Mouse (Mus musculus): Measurements from ENCODE around the gene Usp22. TPM values are rescaled to one million over a fixed set of nuclear protein-coding genes. Genes with fewer than 3 reads are reported as not detected.

Usp22 gene
- polyA plus RNA-seq, 1 experiment from 2014 or later = 356 TPM

GRCm38 (mm10) chr11:61122769-61123288 lies 52.0 kb downstream of the Usp22 start:
- no peak for ATAC-seq (ENCODE audit: insufficient read depth, low FRiP score, low TSS enrichment)
- 89% methylated on average over 8 of the region's 8 CpGs for WGBS

GRCm38 (mm10) chr11:61122283-61122768 lies 52.5 kb downstream of the Usp22 start:
- Histone ChIP-seq H3K4me2 (ENCODE audit: low read depth) (no peak overlapping the region), H3K9ac (ENCODE audit: low read length) (no peak overlapping the region), H3K4me1 (ENCODE audit: control insufficient read depth, insufficient read depth, low read length) (no peaks in the 10 kb centered on the region), H3K27me3 (ENCODE audit: control insufficient read depth, insufficient read depth, low read length) (no peaks in the 10 kb centered on the region), H3K36me3 (ENCODE audit: control insufficient read depth, insufficient read depth, low read length) (no peaks in the 10 kb centered on the region), H3K4me3 (ENCODE audit: low read depth, low read length) (no peak overlapping the region), H3K9me3 (ENCODE audit: control insufficient read depth, low read length) (no peaks in the 10 kb centered on the region), H3K27ac (ENCODE audit: low read depth, low read length) (no peak overlapping the region)
- DNase-seq (ENCODE audit: low spot score) (no peak), ATAC-seq (ENCODE audit: insufficient read depth, low FRiP score, low TSS enrichment) (no peak)
- 89% methylated on average over 9 of the region's 9 CpGs for WGBS

More at GRCm38 (mm10) chr11:61122769-61123288, 52.0 kb downstream of the Usp22 start:
- DNase-seq (ENCODE audit: low spot score) = no peak
- Histone ChIP-seq H3K4me2 (ENCODE audit: low read depth) (no peak overlapping the region), H3K9me3 (ENCODE audit: control insufficient read depth, low read length) (no peaks in the 10 kb centered on the region), H3K9ac (ENCODE audit: low read length) (no peak overlapping the region), H3K36me3 (ENCODE audit: control insufficient read depth, insufficient read depth, low read length) (no peaks in the 10 kb centered on the region), H3K27me3 (ENCODE audit: control insufficient read depth, insufficient read depth, low read length) (no peaks in the 10 kb centered on the region), H3K4me3 (ENCODE audit: low read depth, low read length) (no peak overlapping the region), H3K4me1 (ENCODE audit: control insufficient read depth, insufficient read depth, low read length) (no peaks in the 10 kb centered on the region), H3K27ac (ENCODE audit: low read depth, low read length) (no peak overlapping the region)

- Histone ChIP-seq H3K4me3 (ENCODE audit: low read depth, low read length) (no peak overlapping the region), H3K27me3 (ENCODE audit: control insufficient read depth, insufficient read depth, low read length) (no peaks in the 10 kb centered on the region), H3K9me3 (ENCODE audit: control insufficient read depth, low read length) (no peaks in the 10 kb centered on the region), H3K27ac (ENCODE audit: low read depth, low read length) (no peak overlapping the region), H3K4me1 (ENCODE audit: control insufficient read depth, insufficient read depth, low read length) (no peaks in the 10 kb centered on the region), H3K4me2 (ENCODE audit: low read depth) (no peak overlapping the region), H3K36me3 (ENCODE audit: control insufficient read depth, insufficient read depth, low read length) (no peaks in the 10 kb centered on the region), H3K9ac (ENCODE audit: low read length) (no peak overlapping the region)
- ATAC-seq (ENCODE audit: insufficient read depth, low FRiP score, low TSS enrichment) (no peak), DNase-seq (ENCODE audit: low spot score) (no peak)
- 80% methylated on average over 3 of the region's 3 CpGs for WGBS
These were observed 54.8 kb downstream of the Usp22 start for GRCm38 (mm10) chr11:61119996-61120583.

GRCm38 (mm10) chr11:61116226-61116625 lies 58.6 kb downstream of the Usp22 start:
- Histone ChIP-seq H3K4me3 (ENCODE audit: low read depth, low read length) (no peak overlapping the region), H3K27me3 (ENCODE audit: control insufficient read depth, insufficient read depth, low read length) (no peaks in the 10 kb centered on the region), H3K4me1 (ENCODE audit: control insufficient read depth, insufficient read depth, low read length) (no peaks in the 10 kb centered on the region), H3K27ac (ENCODE audit: low read depth, low read length) (no peak overlapping the region), H3K9ac (ENCODE audit: low read length) (no peak overlapping the region), H3K4me2 (ENCODE audit: low read depth) (no peak overlapping the region), H3K36me3 (ENCODE audit: control insufficient read depth, insufficient read depth, low read length) (no peaks in the 10 kb centered on the region), H3K9me3 (ENCODE audit: control insufficient read depth, low read length) (no peaks in the 10 kb centered on the region)
- DNase-seq (ENCODE audit: low spot score) (no peak), ATAC-seq (ENCODE audit: insufficient read depth, low FRiP score, low TSS enrichment) (no peak)
- 63% methylated on average over 8 of the region's 8 CpGs for WGBS

GRCm38 (mm10) chr11:61112323-61112995 lies 62.4 kb downstream of the Usp22 start:
- WGBS = 81% methylated on average over 8 of the region's 8 CpGs
- H3K9ac ChIP-seq (ENCODE audit: low read length) = no peak overlapping the region

GRCm38 (mm10) chr11:61111472-61111871 lies 63.4 kb downstream of the Usp22 start:
- Histone ChIP-seq H3K9me3 (ENCODE audit: control insufficient read depth, low read length) (no peaks in the 10 kb centered on the region), H3K9ac (ENCODE audit: low read length) (no peak overlapping the region), H3K36me3 (ENCODE audit: control insufficient read depth, insufficient read depth, low read length) (no peaks in the 10 kb centered on the region), H3K4me2 (ENCODE audit: low read depth) (no peak overlapping the region), H3K4me1 (ENCODE audit: control insufficient read depth, insufficient read depth, low read length) (no peaks in the 10 kb centered on the region), H3K4me3 (ENCODE audit: low read depth, low read length) (no peak overlapping the region), H3K27me3 (ENCODE audit: control insufficient read depth, insufficient read depth, low read length) (no peaks in the 10 kb centered on the region), H3K27ac (ENCODE audit: low read depth, low read length) (no peak overlapping the region)
- ATAC-seq (ENCODE audit: insufficient read depth, low FRiP score, low TSS enrichment) (no peak), DNase-seq (ENCODE audit: low spot score) (no peak)
- WGBS = 92% methylated on average over 4 of the region's 4 CpGs

More at GRCm38 (mm10) chr11:61112323-61112995, 62.4 kb downstream of the Usp22 start:
- no peaks in the 10 kb centered on the region for H3K27me3 ChIP-seq (ENCODE audit: control insufficient read depth, insufficient read depth, low read length)
- H3K9me3 ChIP-seq (ENCODE audit: control insufficient read depth, low read length) = no peaks in the 10 kb centered on the region
- DNase-seq (ENCODE audit: low spot score) (no peak), ATAC-seq (ENCODE audit: insufficient read depth, low FRiP score, low TSS enrichment) (no peak)
- no peaks in the 10 kb centered on the region for H3K4me1 ChIP-seq (ENCODE audit: control insufficient read depth, insufficient read depth, low read length)
- H3K4me2 ChIP-seq (ENCODE audit: low read depth) = no peak overlapping the region
- H3K36me3 ChIP-seq (ENCODE audit: control insufficient read depth, insufficient read depth, low read length) = no peaks in the 10 kb centered on the region
- H3K4me3 ChIP-seq (ENCODE audit: low read depth, low read length) = no peak overlapping the region
- no peak overlapping the region for H3K27ac ChIP-seq (ENCODE audit: low read depth, low read length)

- 72% methylated on average over 1 of the region's 1 CpGs for WGBS
- H3K9me3 ChIP-seq (ENCODE audit: control insufficient read depth, low read length) = no peaks in the 10 kb centered on the region
- no peak overlapping the region for H3K9ac ChIP-seq (ENCODE audit: low read length)
- H3K4me1 ChIP-seq (ENCODE audit: control insufficient read depth, insufficient read depth, low read length) = no peaks in the 10 kb centered on the region
- no peak overlapping the region for H3K4me3 ChIP-seq (ENCODE audit: low read depth, low read length)
- H3K27me3 ChIP-seq (ENCODE audit: control insufficient read depth, insufficient read depth, low read length) = no peaks in the 10 kb centered on the region
- no peak overlapping the region for H3K4me2 ChIP-seq (ENCODE audit: low read depth)
- no peak overlapping the region for H3K27ac ChIP-seq (ENCODE audit: low read depth, low read length)
- DNase-seq (ENCODE audit: low spot score) (no peak), ATAC-seq (ENCODE audit: insufficient read depth, low FRiP score, low TSS enrichment) (no peak)
- no peaks in the 10 kb centered on the region for H3K36me3 ChIP-seq (ENCODE audit: control insufficient read depth, insufficient read depth, low read length)
These were observed 63.9 kb downstream of the Usp22 start for GRCm38 (mm10) chr11:61110928-61111327.

GRCm38 (mm10) chr11:61110113-61110512 lies 64.7 kb downstream of the Usp22 start:
- Histone ChIP-seq H3K27me3 (ENCODE audit: control insufficient read depth, insufficient read depth, low read length) (no peaks in the 10 kb centered on the region), H3K27ac (ENCODE audit: low read depth, low read length) (no peak overlapping the region), H3K4me3 (ENCODE audit: low read depth, low read length) (no peak overlapping the region), H3K9ac (ENCODE audit: low read length) (no peak overlapping the region), H3K36me3 (ENCODE audit: control insufficient read depth, insufficient read depth, low read length) (no peaks in the 10 kb centered on the region), H3K9me3 (ENCODE audit: control insufficient read depth, low read length) (no peaks in the 10 kb centered on the region), H3K4me2 (ENCODE audit: low read depth) (no peak overlapping the region), H3K4me1 (ENCODE audit: control insufficient read depth, insufficient read depth, low read length) (no peaks in the 10 kb centered on the region)
- WGBS = 83% methylated on average over 10 of the region's 10 CpGs
- DNase-seq (ENCODE audit: low spot score) (no peak), ATAC-seq (ENCODE audit: insufficient read depth, low FRiP score, low TSS enrichment) (no peak)

- no peaks in the 10 kb centered on the region for H3K36me3 ChIP-seq (ENCODE audit: control insufficient read depth, insufficient read depth, low read length)
- H3K9me3 ChIP-seq (ENCODE audit: control insufficient read depth, low read length) = no peaks in the 10 kb centered on the region
- no peak overlapping the region for H3K4me3 ChIP-seq (ENCODE audit: low read depth, low read length)
- no peaks in the 10 kb centered on the region for H3K27me3 ChIP-seq (ENCODE audit: control insufficient read depth, insufficient read depth, low read length)
- ATAC-seq (ENCODE audit: insufficient read depth, low FRiP score, low TSS enrichment) (no peak), DNase-seq (ENCODE audit: low spot score) (no peak)
- H3K4me1 ChIP-seq (ENCODE audit: control insufficient read depth, insufficient read depth, low read length) = no peaks in the 10 kb centered on the region
- WGBS = 93% methylated on average over 6 of the region's 6 CpGs
- H3K9ac ChIP-seq (ENCODE audit: low read length) = no peak overlapping the region
- no peak overlapping the region for H3K4me2 ChIP-seq (ENCODE audit: low read depth)
- no peak overlapping the region for H3K27ac ChIP-seq (ENCODE audit: low read depth, low read length)
These were observed 65.1 kb downstream of the Usp22 start for GRCm38 (mm10) chr11:61109707-61110106.
